Mouse (Mus musculus): ENCODE data around the gene Cd86.

- no peak for TF ChIP-seq GATA1 (IDR thresholded peaks at IDR 0.05; ENCODE audit: borderline replicate concordance, low read length)
- no peak for TF ChIP-seq FLI1 (IDR thresholded peaks at IDR 0.05; ENCODE audit: low read length)
Measured at GRCm38 (mm10) chr16:36632229-36632628, 33.7 kb downstream of the Cd86 start.
